Mouse (Mus musculus) liver, postnatal 0 days (tissue): ENCODE results near the gene Ccdc103.

ENCODE experiments used
- CTCF ChIP-seq: sonication (generic); IDR thresholded peaks from 2 replicates; pipeline ENCODE4 v1.5.1; 2016; ENCODE audit warnings: antibody characterized with exemption, low read depth
- EP300 ChIP-seq: IDR thresholded peaks from 2 replicates; pipeline ENCODE4 v1.6.1; 2016; ENCODE audit warnings: antibody characterized with exemption, low read depth, mild to moderate bottlenecking

GRCm38 (mm10) chr11:102838126-102838525, 42.9 kb upstream of the Ccdc103 start:
- TF ChIP-seq EP300, result no peak
- TF ChIP-seq CTCF, result no peak
